Mouse (Mus musculus): ENCODE measurements around the gene Smarcb1. TPM values are rescaled to one million over a fixed set of nuclear protein-coding genes. Genes with fewer than 3 reads are reported as not detected.

Smarcb1 gene
- polyA plus RNA-seq, 1 experiment from 2014 or later: 157 TPM

GRCm38 (mm10) chr10:75898846-75899245 is 22.6 kb downstream of the Smarcb1 start:
- Histone ChIP-seq H3K9ac (ENCODE audit: low read depth, low read length) (no peak overlapping the region), H3K9me3 (ENCODE audit: control insufficient read depth, low read length) (no peaks in the 10 kb centered on the region), H3K27me3 (replicated peaks; ENCODE audit: control insufficient read depth, insufficient read depth, low read length) (no peaks in the 10 kb centered on the region), H3K4me2 (no peak overlapping the region), H3K36me3 (ENCODE audit: control insufficient read depth, insufficient read depth, low read length) (peaks cover 55% of the 10 kb centered on the region), H3K4me3 (ENCODE audit: low read depth, low read length) (no peak overlapping the region), H3K4me1 (replicated peaks; ENCODE audit: control insufficient read depth, insufficient read depth, low read length) (peaks cover 2% of the 10 kb centered on the region), H3K27ac (ENCODE audit: low read depth, low read length) (no peak overlapping the region)
- 71% methylated on average over 3 of the region's 3 CpGs for WGBS
- ATAC-seq (replicated peaks; ENCODE audit: low FRiP score) (no peak), DNase-seq (ENCODE audit: low spot score) (no peak)

GRCm38 (mm10) chr10:75898039-75898564 is 23.3 kb downstream of the Smarcb1 start:
- H3K36me3 ChIP-seq (ENCODE audit: control insufficient read depth, insufficient read depth, low read length): peaks cover 48% of the 10 kb centered on the region
- WGBS: 83% methylated on average over 6 of the region's 6 CpGs
- no peaks in the 10 kb centered on the region for H3K9me3 ChIP-seq (ENCODE audit: control insufficient read depth, low read length)
- peaks cover 8% of the 10 kb centered on the region for H3K4me1 ChIP-seq (replicated peaks; ENCODE audit: control insufficient read depth, insufficient read depth, low read length)
- H3K27me3 ChIP-seq (replicated peaks; ENCODE audit: control insufficient read depth, insufficient read depth, low read length): no peaks in the 10 kb centered on the region
- ATAC-seq (replicated peaks; ENCODE audit: low FRiP score) (no peak), DNase-seq (ENCODE audit: low spot score) (no peak)
- H3K9ac ChIP-seq (ENCODE audit: low read depth, low read length): no peak overlapping the region
- no peak overlapping the region for H3K4me3 ChIP-seq (ENCODE audit: low read depth, low read length)
- no peak overlapping the region; the same call in 1 of the 2 replicates for H3K27ac ChIP-seq (ENCODE audit: low read depth, low read length)
- no peak overlapping the region for H3K4me2 ChIP-seq

GRCm38 (mm10) chr10:75897373-75897772 is 24.0 kb downstream of the Smarcb1 start:
- WGBS: 46% methylated on average over 6 of the region's 6 CpGs
- Histone ChIP-seq H3K4me2 (no peak overlapping the region), H3K27ac (ENCODE audit: low read depth, low read length) (no peak overlapping the region), H3K4me3 (ENCODE audit: low read depth, low read length) (no peak overlapping the region), H3K9me3 (ENCODE audit: control insufficient read depth, low read length) (no peaks in the 10 kb centered on the region), H3K9ac (ENCODE audit: low read depth, low read length) (no peak overlapping the region), H3K4me1 (replicated peaks; ENCODE audit: control insufficient read depth, insufficient read depth, low read length) (peaks cover 12% of the 10 kb centered on the region), H3K27me3 (replicated peaks; ENCODE audit: control insufficient read depth, insufficient read depth, low read length) (no peaks in the 10 kb centered on the region), H3K36me3 (ENCODE audit: control insufficient read depth, insufficient read depth, low read length) (peaks cover 45% of the 10 kb centered on the region)
- ATAC-seq (replicated peaks; ENCODE audit: low FRiP score): no peak
- no peak for DNase-seq (ENCODE audit: low spot score)

DNA sequence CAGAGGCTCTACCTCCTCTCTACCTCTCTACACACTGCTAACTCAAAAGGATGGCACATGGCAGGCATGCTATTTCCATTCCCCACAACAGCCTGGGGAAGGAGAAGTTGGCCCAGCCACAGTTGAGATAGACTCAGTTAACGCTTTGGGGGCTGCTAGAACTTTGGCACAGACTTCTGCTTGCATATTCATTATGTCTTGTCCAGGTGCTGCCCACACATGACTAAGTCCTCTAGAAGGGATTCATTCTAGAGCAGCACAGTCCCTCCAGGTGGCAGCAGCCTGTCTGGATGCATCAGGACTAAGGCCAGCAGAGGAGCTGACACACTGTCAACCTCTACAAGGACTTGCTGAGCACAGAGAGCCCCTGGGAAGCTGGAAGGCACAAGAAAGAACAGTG is 25.2 kb downstream of the Smarcb1 start:
- Histone ChIP-seq H3K4me1 (replicated peaks; ENCODE audit: control insufficient read depth, insufficient read depth, low read length) (peaks cover 12% of the 10 kb centered on the region), H3K4me2 (no peak overlapping the region), H3K27me3 (replicated peaks; ENCODE audit: control insufficient read depth, insufficient read depth, low read length) (no peaks in the 10 kb centered on the region), H3K36me3 (ENCODE audit: control insufficient read depth, insufficient read depth, low read length) (peaks cover 34% of the 10 kb centered on the region), H3K27ac (ENCODE audit: low read depth, low read length) (no peak overlapping the region), H3K9ac (ENCODE audit: low read depth, low read length) (no peak overlapping the region), H3K9me3 (ENCODE audit: control insufficient read depth, low read length) (no peaks in the 10 kb centered on the region), H3K4me3 (ENCODE audit: low read depth, low read length) (no peak overlapping the region)
- no peak for ATAC-seq (replicated peaks; ENCODE audit: low FRiP score)
- no peak for DNase-seq (ENCODE audit: low spot score)
- WGBS: 81% methylated on average over 1 of the region's 1 CpGs

DNA sequence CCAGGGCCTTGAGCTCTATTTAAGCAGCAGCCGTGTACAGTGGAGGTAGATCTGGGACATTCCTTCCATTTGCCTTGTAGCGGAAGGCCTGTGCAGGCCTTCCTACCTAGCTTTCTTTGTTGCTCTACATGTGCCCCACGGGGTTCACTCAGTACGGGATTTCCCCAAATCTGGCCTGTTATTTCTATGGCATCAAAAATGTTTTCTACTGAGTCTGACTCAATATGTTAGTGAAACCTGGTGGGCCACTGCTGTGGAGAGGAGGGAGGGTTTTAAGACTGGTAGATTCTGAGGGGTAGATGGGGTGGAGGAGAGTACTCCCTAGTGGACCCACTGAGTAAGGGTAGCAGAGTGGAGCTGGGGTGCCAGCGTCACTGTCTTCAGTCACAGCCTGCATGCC is 25.7 kb downstream of the Smarcb1 start:
- Histone ChIP-seq H3K4me1 (replicated peaks; ENCODE audit: control insufficient read depth, insufficient read depth, low read length) (peaks cover 12% of the 10 kb centered on the region), H3K9me3 (ENCODE audit: control insufficient read depth, low read length) (no peaks in the 10 kb centered on the region), H3K4me3 (ENCODE audit: low read depth, low read length) (no peak overlapping the region), H3K27me3 (replicated peaks; ENCODE audit: control insufficient read depth, insufficient read depth, low read length) (no peaks in the 10 kb centered on the region), H3K27ac (ENCODE audit: low read depth, low read length) (no peak overlapping the region), H3K9ac (ENCODE audit: low read depth, low read length) (no peak overlapping the region), H3K4me2 (no peak overlapping the region), H3K36me3 (ENCODE audit: control insufficient read depth, insufficient read depth, low read length) (peaks cover 33% of the 10 kb centered on the region)
- ATAC-seq (replicated peaks; ENCODE audit: low FRiP score) (no peak), DNase-seq (ENCODE audit: low spot score) (no peak)
- 93% methylated on average over 5 of the region's 5 CpGs for WGBS

DNA sequence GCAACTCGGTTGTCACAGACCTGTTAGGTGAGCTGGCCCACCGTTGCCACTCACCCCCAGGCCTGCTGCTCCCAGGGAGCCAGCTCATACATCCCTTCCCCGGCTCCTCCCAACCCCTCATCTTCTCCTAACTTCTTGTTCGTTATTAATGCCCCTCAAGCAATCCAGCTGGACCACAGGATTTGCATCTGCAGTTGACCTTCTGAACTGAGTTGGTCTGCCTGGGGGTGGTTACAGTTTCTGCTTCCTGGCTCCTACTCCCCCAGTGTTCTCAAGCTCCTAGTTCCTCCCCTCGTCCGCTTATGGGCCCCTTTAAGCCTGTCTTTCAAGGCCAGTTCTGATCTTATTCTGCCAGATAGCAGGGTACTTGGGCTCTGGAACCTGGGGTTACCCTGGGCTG is 26.8 kb downstream of the Smarcb1 start:
- Histone ChIP-seq H3K36me3 (ENCODE audit: control insufficient read depth, insufficient read depth, low read length) (peaks cover 30% of the 10 kb centered on the region), H3K9ac (ENCODE audit: low read depth, low read length) (no peak overlapping the region), H3K27ac (ENCODE audit: low read depth, low read length) (no peak overlapping the region), H3K4me1 (replicated peaks; ENCODE audit: control insufficient read depth, insufficient read depth, low read length) (peaks cover 12% of the 10 kb centered on the region), H3K27me3 (replicated peaks; ENCODE audit: control insufficient read depth, insufficient read depth, low read length) (no peaks in the 10 kb centered on the region), H3K4me3 (ENCODE audit: low read depth, low read length) (no peak overlapping the region), H3K9me3 (ENCODE audit: control insufficient read depth, low read length) (no peaks in the 10 kb centered on the region), H3K4me2 (no peak overlapping the region)
- ATAC-seq (replicated peaks; ENCODE audit: low FRiP score) (no peak), DNase-seq (ENCODE audit: low spot score) (no peak)
- 76% methylated on average over 6 of the region's 6 CpGs for WGBS

- H3K36me3 ChIP-seq (ENCODE audit: control insufficient read depth, insufficient read depth, low read length): peaks cover 24% of the 10 kb centered on the region
- H3K27ac ChIP-seq (ENCODE audit: low read depth, low read length): no peak within 1 kb of the TSS
- H3K4me1 ChIP-seq (replicated peaks; ENCODE audit: control insufficient read depth, insufficient read depth, low read length): peaks cover 12% of the 10 kb centered on the region
- peak within 1 kb of the TSS; percentile 86 for H3K4me2 ChIP-seq
- DNase-seq (ENCODE audit: low spot score): peak; percentile 89
- H3K27me3 ChIP-seq (replicated peaks; ENCODE audit: control insufficient read depth, insufficient read depth, low read length): no peaks in the 10 kb centered on the region
- 3% methylated on average over 49 of the region's 51 CpGs for WGBS
- peak within 1 kb of the TSS; percentile 44 for H3K4me3 ChIP-seq (ENCODE audit: low read depth, low read length)
- no peaks in the 10 kb centered on the region for H3K9me3 ChIP-seq (ENCODE audit: control insufficient read depth, low read length)
- H3K9ac ChIP-seq (ENCODE audit: low read depth, low read length): peak within 1 kb of the TSS; percentile 42
- peak; percentile 98 for ATAC-seq (replicated peaks; ENCODE audit: low FRiP score)
Measured at GRCm38 (mm10) chr10:75893089-75893750, 28.2 kb downstream of the Smarcb1 start, which contains the start of gene Derl3. Gene Derl3 (plus strand): TSS chr10:75893413.

DNA sequence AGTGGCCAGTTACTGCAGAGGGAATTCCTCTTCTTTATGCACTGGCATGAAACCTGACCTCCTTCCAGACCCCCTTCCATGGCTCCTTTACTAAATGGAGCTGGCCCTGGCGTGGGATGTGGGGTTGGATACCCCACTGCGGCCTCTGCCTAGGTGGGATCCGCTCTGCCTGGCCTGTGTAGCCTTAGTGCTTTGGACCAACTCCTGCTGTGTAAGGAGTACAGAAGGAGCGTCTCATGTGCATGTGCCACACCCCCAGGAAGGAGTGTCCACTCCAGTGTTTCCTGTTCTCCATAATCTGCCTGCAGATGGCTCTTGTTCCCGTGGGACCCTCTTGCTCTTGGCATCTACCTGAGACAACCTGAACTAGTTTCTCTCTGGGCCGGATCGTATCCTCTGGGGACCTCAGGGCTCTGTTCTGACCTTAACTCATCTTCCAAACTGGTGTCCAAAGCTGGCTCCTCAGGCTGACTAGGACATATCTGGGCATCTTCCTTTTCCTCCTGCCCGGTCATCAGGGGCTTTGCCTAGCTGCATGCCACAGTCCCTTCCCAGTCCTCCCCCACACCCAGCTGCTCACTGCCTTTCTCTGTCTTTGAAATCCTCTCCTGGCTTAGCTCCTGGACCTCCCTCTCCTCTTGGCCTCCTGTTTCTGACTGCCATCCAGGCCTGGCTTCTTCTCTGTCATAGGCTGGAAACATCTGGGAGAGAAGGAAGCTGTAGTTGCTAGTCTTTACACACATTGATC is 31.8 kb downstream of the Smarcb1 start:
- no peak overlapping the region for H3K27ac ChIP-seq (ENCODE audit: low read depth, low read length)
- H3K4me3 ChIP-seq (ENCODE audit: low read depth, low read length): no peak overlapping the region

More for the DNA sequence above, 31.8 kb downstream of the Smarcb1 start:
- DNase-seq (ENCODE audit: low spot score): no peak
- Histone ChIP-seq H3K27me3 (replicated peaks; ENCODE audit: control insufficient read depth, insufficient read depth, low read length) (no peaks in the 10 kb centered on the region), H3K36me3 (ENCODE audit: control insufficient read depth, insufficient read depth, low read length) (peaks cover 4% of the 10 kb centered on the region; the same call in 1 of the 2 replicates), H3K4me2 (no peak overlapping the region), H3K9me3 (ENCODE audit: control insufficient read depth, low read length) (no peaks in the 10 kb centered on the region), H3K9ac (ENCODE audit: low read depth, low read length) (no peak overlapping the region), H3K4me1 (replicated peaks; ENCODE audit: control insufficient read depth, insufficient read depth, low read length) (peaks cover 12% of the 10 kb centered on the region)
- ATAC-seq (replicated peaks; ENCODE audit: low FRiP score): no peak
- 51% methylated on average over 8 of the region's 8 CpGs for WGBS
